Mouse (Mus musculus) small intestine, adult 2 months (tissue): Measurements from ENCODE around the gene Utp15. TPM values are rescaled to one million over a fixed set of nuclear protein-coding genes. Genes with fewer than 3 reads are reported as not detected.

Source experiments
- H3K27ac ChIP-seq: fragments of 200-500 bp; 2 replicates; pipeline ENCODE4 v1.5.1; 2012; ENCODE audit warnings: low read depth, low read length, control low read depth, inconsistent platforms; ENCODE audit not compliant: insufficient read depth
- H3K27me3 ChIP-seq: fragments of 200-500 bp; 2 replicates; pipeline ENCODE4 v1.6.1; 2012; ENCODE audit warnings: mild to moderate bottlenecking, moderate library complexity, low read length, inconsistent platforms; ENCODE audit not compliant: control insufficient read depth, insufficient read depth
- H3K36me3 ChIP-seq: fragments of 200-500 bp; 2 replicates; pipeline ENCODE4 v1.6.1; 2012; ENCODE audit warnings: mild to moderate bottlenecking, low read length, control low read depth, inconsistent platforms; ENCODE audit not compliant: control insufficient read depth, insufficient read depth
- H3K4me1 ChIP-seq: fragments of 200-500 bp; 2 replicates; pipeline ENCODE4 v1.6.1; 2012; ENCODE audit warnings: low read length, inconsistent platforms, mixed read lengths; ENCODE audit not compliant: control insufficient read depth, insufficient read depth, insufficient read length
- H3K4me3 ChIP-seq: fragments of 200-500 bp; 2 replicates; pipeline ENCODE4 v1.5.1; 2012; ENCODE audit warnings: low read depth, mild to moderate bottlenecking, control low read depth, inconsistent platforms, low read length, moderate library complexity
- CTCF ChIP-seq: fragments of 200-500 bp; IDR thresholded peaks from 2 replicates; pipeline ENCODE4 v1.5.1; 2012; ENCODE audit warnings: low read depth, mild to moderate bottlenecking, control low read depth, inconsistent platforms, low read length, moderate library complexity, mixed read lengths; ENCODE audit not compliant: insufficient replicate concordance, insufficient read length; ENCODE audit errors: extremely low read depth
- POLR2A ChIP-seq: fragments of 200-500 bp; IDR thresholded peaks from 2 replicates; pipeline ENCODE4 v1.6.1; 2012; ENCODE audit warnings: low read depth, mild to moderate bottlenecking, control low read depth, inconsistent platforms, low read length, moderate library complexity
- WGBS: fragments of 180-500 bp; shearing (Covaris S2); methylation state at CpG from one replicate; pipeline ENCODE4 v1.1.7; 2018; 5-methylcytosine and 5-hydroxymethylcytosine counted together
- polyA plus RNA-seq: library from polyadenylated mRNA; depleted of rRNA; stranded (reverse); fragments of >200 nt; gene quantifications from 2 replicates; pipeline ENCODE4 v1.2.3, GENCODE M21; 2012

Utp15 gene
- polyA plus RNA-seq, 1 experiment, result 1.3 TPM

DNA sequence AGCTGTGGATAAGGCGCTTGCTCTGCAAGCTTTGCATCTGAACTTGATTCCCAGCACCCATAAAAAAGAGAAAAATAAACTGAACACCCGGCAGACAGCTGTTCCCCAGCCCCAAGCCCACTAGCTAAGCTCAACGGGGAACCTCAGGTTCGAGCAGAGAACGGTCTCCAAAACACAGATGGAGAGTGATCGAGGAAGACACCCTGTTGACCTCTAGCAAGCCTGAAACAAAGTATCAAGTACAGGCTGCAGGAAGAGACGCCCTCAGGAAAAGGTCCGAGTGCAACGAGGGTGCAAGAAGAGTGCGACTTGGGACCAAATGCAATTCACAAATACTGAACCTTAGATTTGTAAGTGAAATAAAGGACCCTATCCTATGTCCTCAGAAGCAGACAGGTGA, 13.2 kb downstream of the Utp15 start:
- H3K27me3 ChIP-seq, result no peaks in the 10 kb centered on the region
- WGBS, result 91% methylated on average over 10 of the region's 10 CpGs
- peaks cover 49% of the 10 kb centered on the region for H3K36me3 ChIP-seq
- H3K27ac ChIP-seq, result no peak overlapping the region
- H3K4me1 ChIP-seq, result no peaks in the 10 kb centered on the region
- H3K4me3 ChIP-seq, result no peak overlapping the region
- no peak for TF ChIP-seq CTCF
- no peak for TF ChIP-seq POLR2A

DNA sequence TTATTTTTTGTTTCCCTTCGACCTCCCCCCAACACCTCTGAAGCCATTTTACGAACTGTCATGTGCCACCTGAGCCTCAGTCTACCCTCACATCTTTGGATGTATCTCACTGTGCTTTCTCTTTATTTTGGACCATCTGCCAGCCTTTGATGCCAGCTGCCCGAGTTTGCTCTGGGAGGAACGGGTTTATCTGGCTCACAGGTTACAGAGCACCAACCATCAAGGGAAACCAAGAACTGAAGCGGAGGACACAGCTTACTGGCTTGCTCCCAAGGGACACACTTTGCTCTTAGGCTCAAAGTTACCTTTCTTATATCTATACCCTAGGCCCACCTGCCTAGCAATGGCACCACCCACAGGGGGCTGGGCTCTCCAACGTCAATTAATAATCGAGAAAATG, 17.5 kb downstream of the Utp15 start:
- WGBS, result 32% methylated on average over 7 of the region's 7 CpGs
- Histone ChIP-seq H3K4me3 (no peak overlapping the region), H3K27ac (no peak overlapping the region), H3K36me3 (peaks cover 27% of the 10 kb centered on the region), H3K27me3 (no peaks in the 10 kb centered on the region), H3K4me1 (no peaks in the 10 kb centered on the region)
- TF ChIP-seq POLR2A (no peak), CTCF (no peak)

DNA sequence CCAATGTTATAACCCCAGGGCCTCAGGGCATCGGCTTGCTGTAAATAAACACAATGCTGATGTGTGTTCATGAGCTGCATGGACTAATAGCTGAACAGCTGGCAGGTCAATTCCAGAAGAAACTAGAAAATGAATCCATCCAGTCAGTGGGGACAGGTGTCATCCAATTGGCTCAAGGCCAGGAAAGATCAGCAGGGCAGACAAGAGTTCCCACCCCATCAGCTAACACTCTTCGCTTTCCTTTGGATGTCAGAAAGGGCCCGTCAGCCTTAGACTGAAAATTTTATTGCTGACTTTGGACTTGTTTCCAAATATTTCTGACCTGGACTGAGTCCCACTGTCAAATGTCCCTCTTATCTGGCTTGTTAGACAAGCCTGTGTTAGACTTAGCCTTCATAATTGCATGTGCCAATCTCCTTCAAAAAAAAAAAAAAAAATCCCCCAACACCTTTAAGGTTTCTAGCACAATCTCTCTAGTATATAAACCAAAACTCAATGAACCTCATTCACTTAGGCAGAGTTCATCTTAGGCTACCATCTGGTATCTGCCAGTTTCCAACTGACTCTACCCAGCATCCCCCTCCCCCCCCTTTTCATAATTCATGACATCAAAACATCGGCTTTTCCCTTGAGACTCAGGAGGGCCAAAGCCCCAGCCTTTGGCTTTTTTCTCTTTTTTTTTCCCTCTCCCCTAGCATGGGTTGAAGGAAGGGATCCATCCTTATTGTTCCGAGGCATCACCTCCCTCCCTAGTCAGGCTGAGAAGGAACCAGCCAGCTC, 18.1 kb downstream of the Utp15 start:
- Histone ChIP-seq H3K4me3 (no peak overlapping the region), H3K36me3 (peaks cover 21% of the 10 kb centered on the region), H3K27me3 (no peaks in the 10 kb centered on the region), H3K27ac (no peak overlapping the region), H3K4me1 (no peaks in the 10 kb centered on the region)
- 45% methylated on average over 5 of the region's 5 CpGs for WGBS
- TF ChIP-seq POLR2A (no peak), CTCF (no peak)

DNA sequence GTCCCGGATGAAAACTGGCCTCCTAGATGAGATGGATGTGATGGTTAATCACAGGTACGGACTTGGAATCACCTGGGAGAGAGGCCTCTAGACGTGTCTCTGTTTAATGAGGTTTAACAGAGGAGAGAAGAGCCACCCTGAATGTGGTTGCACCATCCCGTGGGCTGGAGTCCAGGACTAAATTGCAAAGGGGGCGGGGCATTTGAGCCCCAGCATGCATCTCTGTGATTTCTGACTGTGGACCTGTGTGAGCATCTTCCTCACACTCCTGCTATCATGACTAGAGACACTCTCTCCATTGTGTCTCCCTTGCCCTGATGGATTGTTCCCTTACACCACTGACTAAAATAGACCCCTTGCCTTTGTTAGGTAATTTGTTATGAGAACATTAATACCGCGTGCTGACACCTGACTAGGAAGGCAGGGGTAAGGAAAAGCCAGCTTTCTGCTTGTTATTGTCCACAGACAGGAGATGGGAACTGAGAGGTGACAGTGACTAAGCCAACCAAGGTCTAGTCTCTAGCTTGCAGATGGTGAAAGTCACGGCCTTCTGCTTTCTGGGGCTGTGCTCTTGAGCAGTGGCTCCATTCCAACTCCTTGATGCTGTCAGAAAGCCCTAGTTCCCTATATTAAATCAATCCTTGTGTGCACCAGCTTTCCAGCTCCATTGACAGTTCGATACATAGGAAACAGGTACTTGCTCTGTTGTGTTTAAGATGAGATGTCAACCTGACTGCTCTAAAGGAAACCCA, 21.1 kb downstream of the Utp15 start:
- H3K36me3 ChIP-seq, result no peaks in the 10 kb centered on the region; the same call in 1 of the 2 replicates
- TF ChIP-seq POLR2A, result no peak
- TF ChIP-seq CTCF, result no peak
- no peak overlapping the region for H3K4me3 ChIP-seq
- no peaks in the 10 kb centered on the region for H3K4me1 ChIP-seq
- no peak overlapping the region for H3K27ac ChIP-seq
- 60% methylated on average over 9 of the region's 9 CpGs for WGBS
- no peaks in the 10 kb centered on the region for H3K27me3 ChIP-seq

DNA sequence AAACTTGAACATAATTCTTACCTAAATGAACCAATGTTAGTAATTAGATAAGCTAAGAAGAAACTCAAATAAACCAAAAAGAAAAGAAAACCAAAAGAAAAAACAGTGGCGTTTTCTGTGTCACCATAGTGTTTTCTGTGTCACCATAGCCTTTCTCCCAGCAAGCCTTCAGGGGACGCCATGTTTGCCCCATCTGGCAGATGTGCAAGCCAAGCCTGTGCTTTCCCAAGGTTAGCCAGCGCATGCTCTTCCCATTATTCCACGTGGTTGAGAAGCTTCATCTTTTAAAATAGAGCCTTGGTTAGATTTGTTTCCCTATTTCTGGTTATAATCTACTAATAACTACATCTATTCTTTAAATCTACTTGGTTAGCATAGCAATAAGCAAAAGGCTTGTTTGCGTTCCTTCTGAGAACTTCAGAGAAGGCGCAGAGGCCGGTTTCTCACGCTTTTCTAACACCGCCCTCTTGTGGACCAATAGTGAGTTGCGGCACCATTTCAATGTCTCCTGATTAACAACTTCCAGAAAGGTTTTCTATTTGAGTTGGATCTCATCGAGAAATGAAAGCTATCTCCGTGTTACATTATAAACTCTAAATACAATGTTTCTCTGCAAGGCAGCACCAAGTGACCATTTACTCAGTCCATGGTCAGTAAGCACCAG, 22.7 kb downstream of the Utp15 start:
- H3K36me3 ChIP-seq, result no peaks in the 10 kb centered on the region
- H3K27me3 ChIP-seq, result no peaks in the 10 kb centered on the region
- H3K4me3 ChIP-seq, result no peak overlapping the region
- no peak overlapping the region for H3K27ac ChIP-seq
- TF ChIP-seq CTCF (peak; percentile 78; the same call in 1 of the 2 replicates), POLR2A (no peak)
- H3K4me1 ChIP-seq, result no peaks in the 10 kb centered on the region
- 18% methylated on average over 12 of the region's 12 CpGs for WGBS

DNA sequence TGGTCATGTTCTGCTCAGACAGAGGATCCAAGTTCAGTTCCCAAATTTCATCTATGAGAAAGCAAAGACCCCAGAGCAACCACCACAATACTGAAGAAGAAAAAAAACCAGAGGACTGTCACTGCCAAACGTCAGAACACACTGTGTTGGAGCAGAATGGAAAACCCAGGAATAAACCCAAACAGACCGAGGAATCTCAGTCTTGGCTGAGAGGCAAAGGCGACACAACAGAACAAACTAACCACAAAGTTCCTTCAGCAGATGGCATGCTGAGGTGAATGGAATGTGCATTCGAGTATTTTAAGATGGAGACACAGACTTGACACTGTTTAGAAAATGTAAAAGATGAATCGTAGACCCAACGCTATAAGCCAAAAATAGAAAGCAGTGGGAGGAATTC, 27.4 kb downstream of the Utp15 start:
- no peaks in the 10 kb centered on the region for H3K36me3 ChIP-seq
- H3K4me3 ChIP-seq, result no peak overlapping the region
- H3K27ac ChIP-seq, result no peak overlapping the region
- no peaks in the 10 kb centered on the region for H3K4me1 ChIP-seq
- TF ChIP-seq CTCF (no peak), POLR2A (no peak)
- H3K27me3 ChIP-seq, result no peaks in the 10 kb centered on the region
- 79% methylated on average over 6 of the region's 6 CpGs for WGBS

DNA sequence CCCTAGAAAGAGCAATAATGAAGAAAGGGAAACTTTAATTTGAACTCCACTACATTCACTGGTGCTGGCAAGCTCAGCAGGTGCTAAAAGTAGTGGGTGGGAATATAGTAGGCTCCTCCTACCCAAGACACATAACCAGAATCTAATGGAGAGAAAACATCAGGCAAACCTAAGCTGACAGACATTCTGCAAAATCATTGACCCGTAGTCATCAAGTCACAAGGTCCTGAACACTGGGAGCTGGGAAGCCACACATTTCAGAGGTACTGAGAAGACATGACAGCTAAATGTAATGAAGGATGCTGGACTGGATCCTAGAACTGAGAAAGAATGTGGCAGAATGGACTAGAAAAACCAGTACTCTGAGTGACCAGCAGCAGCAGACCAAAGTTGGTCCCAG, 32.3 kb downstream of the Utp15 start:
- H3K27me3 ChIP-seq, result no peaks in the 10 kb centered on the region
- no peak overlapping the region for H3K4me3 ChIP-seq
- TF ChIP-seq CTCF (no peak), POLR2A (no peak)
- H3K27ac ChIP-seq, result no peak overlapping the region
- no peaks in the 10 kb centered on the region for H3K4me1 ChIP-seq
- WGBS, result 88% methylated on average over 1 of the region's 1 CpGs
- H3K36me3 ChIP-seq, result no peaks in the 10 kb centered on the region
